Mouse (Mus musculus) neural tube, embryonic 13.5 days (tissue): ENCODE results near the gene Lnx1. TPM values are rescaled to one million over a fixed set of nuclear protein-coding genes. Genes with fewer than 3 reads are reported as not detected.
A peak's percentile ranks its signal among the peaks of the same experiment; 100 is the strongest.

Experiments
- ATAC-seq: fragments of 200-750 bp; cut with Nextera tagmentation; 2 replicates; pipeline ENCODE4 v1.8.0; 2017; ENCODE audit warnings: low read depth, mild to moderate bottlenecking, moderate TSS enrichment, moderate library complexity
- H3K27ac ChIP-seq: fragments of 300-500 bp; sonication (generic); replicated peaks from 2 replicates; pipeline ENCODE4 v1.5.1; 2015; ENCODE audit warnings: moderate library complexity, mild to moderate bottlenecking, inconsistent platforms
- H3K27me3 ChIP-seq: fragments of 300-500 bp; sonication (generic); 2 replicates; pipeline ENCODE4 v1.6.1; 2015; ENCODE audit warnings: mild to moderate bottlenecking, inconsistent platforms
- H3K36me3 ChIP-seq: fragments of 300-500 bp; sonication (generic); 2 replicates; pipeline ENCODE4 v1.6.1; 2015; ENCODE audit warnings: mild to moderate bottlenecking, inconsistent platforms
- H3K4me1 ChIP-seq: fragments of 300-500 bp; sonication (generic); replicated peaks from 2 replicates; pipeline ENCODE4 v1.6.1; 2015; ENCODE audit warnings: inconsistent platforms
- H3K4me2 ChIP-seq: fragments of 300-500 bp; sonication (generic); 2 replicates; pipeline ENCODE4 v1.6.1; 2015; ENCODE audit warnings: inconsistent platforms, mild to moderate bottlenecking, moderate library complexity
- H3K4me3 ChIP-seq: fragments of 300-500 bp; sonication (generic); 2 replicates; pipeline ENCODE4 v1.5.1; 2015; ENCODE audit warnings: mild to moderate bottlenecking, inconsistent platforms
- H3K9ac ChIP-seq: fragments of 300-500 bp; sonication (generic); 2 replicates; pipeline ENCODE4 v1.6.1; 2015; ENCODE audit warnings: moderate library complexity, mild to moderate bottlenecking, inconsistent platforms
- H3K9me3 ChIP-seq: fragments of 300-500 bp; sonication (generic); 2 replicates; pipeline ENCODE4 v1.6.1; 2016; ENCODE audit warnings: inconsistent platforms
- WGBS: fragments of 180-500 bp; shearing (Covaris S2); methylation state at CpG from one replicate; pipeline ENCODE4 v1.1.7; 2015; 5-methylcytosine and 5-hydroxymethylcytosine counted together
- polyA plus RNA-seq: library from polyadenylated mRNA; unstranded; fragments of >200 nt; fragmentation: Nextera tagmentation; extraction: Ambion mirVana; gene quantifications from 2 replicates; pipeline ENCODE4 v1.2.1, GENCODE M21; 2015

Lnx1 gene
- polyA plus RNA-seq = 3.0 and 3.2 TPM in 2 replicates

DNA sequence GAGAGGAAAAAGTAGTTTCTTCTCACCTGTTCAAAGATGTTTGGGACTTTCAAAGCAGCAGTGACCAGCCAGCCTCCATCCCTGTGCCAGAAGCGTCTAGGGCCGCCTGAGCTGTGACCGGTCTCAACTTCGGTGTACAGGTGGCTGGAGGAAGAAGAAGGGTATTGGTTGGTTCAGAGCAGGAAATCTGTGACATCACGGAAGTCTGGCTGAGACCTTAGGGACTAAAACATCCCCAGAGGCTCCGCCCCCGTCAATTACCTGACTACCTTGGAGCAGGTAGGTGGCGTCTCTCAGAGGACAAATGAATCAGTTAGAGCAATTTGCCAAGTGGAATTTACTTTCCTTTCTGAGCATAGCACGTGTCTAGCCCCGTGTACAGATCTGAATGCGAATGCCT lies at the start of gene Lnx1:
Gene Lnx1, minus strand, starts transcription at position 147 of the 400 bp plus-strand sequence.
- 56% methylated on average over 11 of the region's 11 CpGs for WGBS

DNA sequence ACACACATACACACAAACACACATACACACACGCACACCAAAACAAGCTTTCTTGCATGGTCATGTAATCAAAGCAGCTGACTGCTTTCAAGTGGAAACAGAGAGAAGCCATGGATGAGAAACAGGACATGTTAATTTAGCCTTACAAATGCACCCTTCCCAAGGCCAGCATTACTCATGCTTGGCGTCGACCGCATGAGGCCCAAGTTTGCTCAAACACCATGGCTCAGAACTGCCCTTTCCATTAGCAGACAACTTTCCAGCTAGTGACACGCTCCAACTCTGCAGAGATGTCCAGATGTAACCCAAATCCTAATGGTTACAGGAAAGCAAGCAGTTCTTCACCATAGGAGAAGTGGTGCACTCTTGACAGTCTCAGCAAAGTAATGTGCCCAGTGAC lies 47.8 kb upstream of the Lnx1 start:
- no peaks in the 10 kb centered on the region for H3K27me3 ChIP-seq
- 89% methylated on average over 5 of the region's 5 CpGs for WGBS
- no peak overlapping the region for H3K4me3 ChIP-seq
- H3K36me3 ChIP-seq = no peaks in the 10 kb centered on the region
- no peak overlapping the region for H3K9ac ChIP-seq
- H3K4me2 ChIP-seq = no peak overlapping the region
- no peak overlapping the region for H3K27ac ChIP-seq
- H3K9me3 ChIP-seq = no peaks in the 10 kb centered on the region
- no peaks in the 10 kb centered on the region for H3K4me1 ChIP-seq
- no peak for ATAC-seq

More for the DNA sequence above, at the start of gene Lnx1:
- Histone ChIP-seq H3K27me3 (no peaks in the 10 kb centered on the region; the same call in 1 of the 2 replicates), H3K4me3 (no peak within 1 kb of the TSS), H3K27ac (no peak within 1 kb of the TSS), H3K4me1 (peaks cover 20% of the 10 kb centered on the region), H3K9ac (no peak within 1 kb of the TSS), H3K4me2 (peak within 1 kb of the TSS; percentile 57), H3K9me3 (no peaks in the 10 kb centered on the region), H3K36me3 (no peaks in the 10 kb centered on the region)
- no peak for ATAC-seq

DNA sequence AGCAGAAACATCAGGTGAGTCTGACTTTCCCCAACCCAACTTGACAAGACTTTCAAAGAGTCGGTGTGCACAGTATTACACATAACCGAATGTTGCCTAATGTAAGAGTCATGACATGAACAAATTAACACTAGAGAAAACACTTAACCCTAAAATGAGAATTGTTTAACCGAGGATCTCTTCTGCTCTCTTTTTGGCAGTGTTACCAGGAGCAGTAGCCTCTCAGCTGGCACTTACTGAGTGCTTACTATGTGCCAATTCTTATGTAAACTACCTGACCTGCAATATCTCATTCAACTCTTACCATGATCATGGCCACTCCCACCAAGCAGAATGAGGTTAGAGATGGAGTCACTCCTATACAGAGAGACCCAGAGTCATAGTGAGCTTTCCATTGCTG lies 44.8 kb upstream of the Lnx1 start:
- Histone ChIP-seq H3K27me3 (no peaks in the 10 kb centered on the region), H3K9ac (no peak overlapping the region), H3K36me3 (no peaks in the 10 kb centered on the region), H3K9me3 (no peaks in the 10 kb centered on the region), H3K4me1 (no peaks in the 10 kb centered on the region), H3K4me2 (no peak overlapping the region), H3K4me3 (no peak overlapping the region), H3K27ac (no peak overlapping the region)
- no peak for ATAC-seq
- WGBS = 93% methylated on average over 3 of the region's 3 CpGs

DNA sequence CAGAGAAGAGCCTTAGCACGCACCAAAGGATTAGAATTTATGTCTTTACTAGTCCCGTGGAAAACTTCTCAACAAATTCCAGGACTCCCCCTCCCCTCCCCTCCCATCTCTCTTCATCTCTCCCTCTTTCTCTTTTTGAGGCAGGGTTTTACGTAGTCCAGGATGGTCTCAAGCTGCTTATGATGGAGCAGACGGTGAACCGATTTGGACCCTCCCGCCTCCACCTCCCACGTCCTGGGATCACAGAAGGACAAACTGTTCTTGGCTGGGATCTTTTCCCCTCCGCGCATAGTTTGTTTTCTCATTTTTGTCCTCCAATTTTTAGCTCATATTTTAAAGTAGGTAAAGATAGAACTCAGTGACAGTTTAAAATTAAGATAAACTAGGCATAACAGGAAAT lies 38.2 kb upstream of the Lnx1 start:
- Histone ChIP-seq H3K4me1 (no peaks in the 10 kb centered on the region), H3K9me3 (no peaks in the 10 kb centered on the region), H3K27ac (no peak overlapping the region), H3K36me3 (no peaks in the 10 kb centered on the region), H3K9ac (no peak overlapping the region), H3K4me2 (no peak overlapping the region), H3K4me3 (no peak overlapping the region), H3K27me3 (no peaks in the 10 kb centered on the region)
- no peak for ATAC-seq
- WGBS = 89% methylated on average over 9 of the region's 9 CpGs

DNA sequence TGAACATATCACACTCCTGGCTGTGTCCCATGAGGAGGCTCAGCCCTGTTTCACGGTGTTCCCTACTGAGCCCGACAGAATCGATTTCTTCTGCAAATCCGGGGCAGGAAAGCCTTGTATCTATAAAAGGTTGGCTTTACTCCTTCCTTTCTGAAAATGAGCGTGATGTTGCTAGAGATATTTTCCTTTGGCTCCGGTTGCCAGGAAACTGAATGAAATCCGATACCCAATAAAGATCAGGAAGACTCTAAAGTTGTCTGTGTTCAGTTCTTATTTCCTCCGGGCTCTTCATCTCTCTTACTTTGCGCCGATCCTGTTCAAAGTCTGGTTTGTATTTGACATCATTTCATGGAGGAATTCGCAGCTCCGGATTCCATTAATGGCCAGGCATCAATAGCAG lies 36.7 kb upstream of the Lnx1 start:
- no peak overlapping the region for H3K4me2 ChIP-seq
- no peak for ATAC-seq
- H3K27me3 ChIP-seq = no peaks in the 10 kb centered on the region
- H3K4me1 ChIP-seq = no peaks in the 10 kb centered on the region
- H3K27ac ChIP-seq = no peak overlapping the region
- 73% methylated on average over 12 of the region's 12 CpGs for WGBS
- no peak overlapping the region for H3K9ac ChIP-seq
- no peaks in the 10 kb centered on the region for H3K36me3 ChIP-seq
- no peak overlapping the region for H3K4me3 ChIP-seq
- H3K9me3 ChIP-seq = no peaks in the 10 kb centered on the region

DNA sequence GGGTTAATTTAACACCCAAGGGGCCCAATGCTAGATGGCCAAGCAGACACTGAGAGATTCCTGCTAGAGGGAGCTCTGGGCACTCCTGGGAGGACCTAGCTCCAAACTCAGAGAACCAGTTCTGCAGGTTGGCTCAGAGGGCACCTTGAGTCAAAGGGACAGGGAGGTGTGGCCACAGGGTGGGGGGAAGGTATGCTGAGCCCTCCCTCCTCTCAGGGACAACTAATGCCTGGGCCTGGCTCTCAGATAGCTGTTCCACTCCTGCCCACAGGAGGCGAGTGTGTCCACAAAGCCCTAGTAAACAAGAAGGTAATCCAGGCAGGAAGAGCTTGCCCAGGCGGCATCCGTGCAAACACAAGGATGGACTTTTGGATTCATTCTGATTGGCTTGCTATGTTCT lies 35.6 kb upstream of the Lnx1 start:
- H3K9ac ChIP-seq = no peak overlapping the region
- no peak overlapping the region for H3K4me2 ChIP-seq
- H3K4me1 ChIP-seq = no peaks in the 10 kb centered on the region
- H3K27me3 ChIP-seq = no peaks in the 10 kb centered on the region
- H3K27ac ChIP-seq = no peak overlapping the region
- 73% methylated on average over 3 of the region's 3 CpGs for WGBS
- no peak for ATAC-seq
- H3K4me3 ChIP-seq = no peak overlapping the region
- H3K36me3 ChIP-seq = no peaks in the 10 kb centered on the region
- no peaks in the 10 kb centered on the region for H3K9me3 ChIP-seq

DNA sequence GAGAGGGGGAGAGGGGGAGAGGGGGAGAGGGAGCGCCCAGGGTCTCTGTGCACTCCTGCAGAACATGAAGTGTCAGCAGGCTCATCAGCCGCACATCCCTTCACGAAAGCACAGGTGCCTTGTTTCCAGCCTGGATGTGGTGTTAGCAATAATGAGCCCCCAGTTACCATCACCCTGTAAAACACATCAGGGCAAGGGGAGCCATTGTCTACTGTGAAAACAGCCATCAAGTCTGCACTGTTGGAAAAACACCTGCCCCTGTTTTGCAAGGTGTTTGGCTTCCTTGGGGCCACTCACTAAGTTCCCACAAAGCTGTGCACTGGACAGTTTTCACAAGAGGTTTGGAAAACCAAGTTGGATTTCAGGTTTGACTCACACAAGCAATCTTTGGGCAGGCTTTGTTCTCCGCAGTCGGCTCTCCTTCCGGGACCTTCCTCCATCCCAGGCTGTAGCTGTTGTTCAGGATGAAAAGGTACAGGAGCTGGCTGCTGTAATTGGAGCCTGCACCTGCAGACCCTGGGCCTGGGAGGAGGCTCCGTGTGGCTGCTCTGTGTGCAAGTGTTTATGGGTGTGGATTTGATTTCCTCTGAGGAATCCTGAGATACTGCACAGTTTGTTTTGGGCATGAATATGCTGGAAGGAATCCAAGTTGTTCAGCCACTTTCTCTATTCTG lies 31.3 kb upstream of the Lnx1 start:
- H3K4me1 ChIP-seq = peaks cover 2% of the 10 kb centered on the region; the same call in 1 of the 2 replicates
- H3K36me3 ChIP-seq = no peaks in the 10 kb centered on the region
- no peak overlapping the region for H3K4me2 ChIP-seq
- no peak for ATAC-seq
- no peaks in the 10 kb centered on the region for H3K9me3 ChIP-seq
- 0 out of 2 replicates have a peak, but pooled peaks cover 4% of the 10 kb centered on the region for H3K27me3 ChIP-seq
- no peak overlapping the region for H3K27ac ChIP-seq
- H3K4me3 ChIP-seq = no peak overlapping the region
- no peak overlapping the region for H3K9ac ChIP-seq
- 45% methylated on average over 7 of the region's 7 CpGs for WGBS

DNA sequence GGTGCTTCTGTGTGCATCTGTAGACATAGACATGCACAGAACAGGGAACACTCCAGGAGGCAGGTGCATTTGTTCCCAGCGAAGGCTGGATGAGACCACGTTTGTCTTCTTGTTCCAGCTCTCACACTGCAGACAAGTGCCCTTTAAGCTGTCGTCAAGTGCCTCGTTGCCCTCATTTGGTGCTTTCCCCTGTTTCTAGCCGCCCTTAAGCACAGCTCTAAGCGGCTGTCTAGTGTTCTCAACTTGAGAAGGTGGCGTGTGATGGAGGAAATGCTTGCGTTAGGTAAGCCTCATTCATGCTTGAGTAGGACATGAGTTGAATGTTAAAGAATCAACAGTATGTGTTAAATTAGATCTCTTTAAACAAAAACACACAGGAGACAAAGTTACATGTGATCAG lies 29.9 kb upstream of the Lnx1 start:
- Histone ChIP-seq H3K9me3 (no peaks in the 10 kb centered on the region), H3K36me3 (no peaks in the 10 kb centered on the region), H3K4me1 (peaks cover 6% of the 10 kb centered on the region; the same call in 1 of the 2 replicates), H3K9ac (no peak overlapping the region), H3K4me2 (no peak overlapping the region), H3K27ac (no peak overlapping the region), H3K27me3 (0 out of 2 replicates have a peak, but pooled peaks cover 4% of the 10 kb centered on the region), H3K4me3 (no peak overlapping the region)
- 69% methylated on average over 8 of the region's 8 CpGs for WGBS
- no peak for ATAC-seq

DNA sequence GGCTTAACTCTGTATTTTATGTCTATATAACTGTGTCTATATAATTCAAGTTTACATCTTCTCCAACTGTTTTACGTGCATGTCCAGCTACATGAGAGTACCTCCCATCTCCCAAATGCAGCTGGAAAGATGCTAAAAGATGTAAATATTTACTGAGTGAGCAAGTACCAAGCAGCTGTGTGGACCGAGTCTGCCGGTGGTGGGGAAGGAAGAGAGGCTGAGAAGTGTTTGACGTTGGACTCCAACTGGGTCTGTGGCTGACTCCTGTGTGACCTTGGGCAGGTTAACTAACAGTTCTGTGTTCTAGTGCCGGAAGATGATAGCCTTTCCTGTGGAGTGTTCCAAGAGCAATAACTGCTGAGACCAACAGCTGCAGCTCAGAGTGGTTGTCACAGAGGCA lies 27.9 kb upstream of the Lnx1 start:
- H3K4me3 ChIP-seq = no peak overlapping the region
- 81% methylated on average over 5 of the region's 5 CpGs for WGBS
- H3K4me1 ChIP-seq = peaks cover 6% of the 10 kb centered on the region; the same call in 1 of the 2 replicates
- no peak overlapping the region for H3K4me2 ChIP-seq
- no peaks in the 10 kb centered on the region for H3K9me3 ChIP-seq
- no peak overlapping the region for H3K27ac ChIP-seq
- no peak overlapping the region for H3K9ac ChIP-seq
- 0 out of 2 replicates have a peak, but pooled peaks cover 4% of the 10 kb centered on the region for H3K27me3 ChIP-seq
- ATAC-seq = no peak
- H3K36me3 ChIP-seq = no peaks in the 10 kb centered on the region

DNA sequence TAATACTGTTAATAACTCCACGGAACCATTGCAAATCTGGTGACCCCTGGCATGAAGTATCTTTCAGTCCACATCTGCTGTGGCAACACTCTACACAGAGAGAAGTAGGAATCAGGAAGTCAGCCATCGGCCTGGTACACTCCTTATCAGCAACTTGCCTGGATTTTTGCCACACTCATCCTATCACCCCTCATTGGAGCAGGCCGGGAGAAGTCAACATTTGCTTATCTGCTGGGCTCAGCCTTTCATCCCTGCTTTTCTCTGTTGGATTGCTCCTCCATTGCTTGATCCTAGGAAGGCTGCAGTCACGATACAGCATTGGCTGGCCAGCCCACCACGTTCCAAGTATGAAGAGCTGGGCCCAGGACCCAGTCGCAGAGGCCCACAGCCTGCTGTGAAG lies 26.9 kb upstream of the Lnx1 start:
- H3K27me3 ChIP-seq = 0 out of 2 replicates have a peak, but pooled peaks cover 4% of the 10 kb centered on the region
- H3K9ac ChIP-seq = no peak overlapping the region
- H3K4me1 ChIP-seq = peaks cover 6% of the 10 kb centered on the region; the same call in 1 of the 2 replicates
- no peak for ATAC-seq
- 81% methylated on average over 6 of the region's 6 CpGs for WGBS
- no peak overlapping the region for H3K27ac ChIP-seq
- H3K9me3 ChIP-seq = peaks cover 3% of the 10 kb centered on the region; the same call in 1 of the 2 replicates
- no peaks in the 10 kb centered on the region for H3K36me3 ChIP-seq
- no peak overlapping the region for H3K4me3 ChIP-seq
- no peak overlapping the region for H3K4me2 ChIP-seq

DNA sequence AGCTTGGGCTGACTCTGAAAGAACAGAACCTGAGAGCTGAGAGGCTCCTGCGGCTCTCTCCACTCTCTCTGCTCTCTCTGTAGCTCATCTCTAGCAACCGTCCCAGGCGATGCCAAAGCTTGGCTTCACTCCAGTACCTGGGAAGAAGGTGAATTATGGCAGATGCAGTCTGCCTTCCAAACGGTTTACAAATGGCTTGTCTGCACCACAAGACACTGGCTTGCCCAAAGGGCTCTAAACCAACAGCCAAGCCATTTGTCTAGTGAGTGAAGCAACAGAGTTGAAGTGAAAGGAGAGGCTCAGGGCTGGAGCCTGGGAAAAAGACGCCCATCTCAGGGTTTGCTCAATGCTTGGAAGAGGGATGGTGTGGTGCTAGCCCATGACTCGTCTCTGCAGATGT lies 25.5 kb upstream of the Lnx1 start:
- Histone ChIP-seq H3K4me2 (no peak overlapping the region), H3K9me3 (peaks cover 6% of the 10 kb centered on the region; the same call in 1 of the 2 replicates), H3K36me3 (no peaks in the 10 kb centered on the region), H3K9ac (no peak overlapping the region), H3K4me1 (peaks cover 6% of the 10 kb centered on the region; the same call in 1 of the 2 replicates), H3K4me3 (no peak overlapping the region), H3K27ac (no peak overlapping the region), H3K27me3 (0 out of 2 replicates have a peak, but pooled peaks cover 4% of the 10 kb centered on the region)
- no peak; the same call in 1 of the 2 replicates for ATAC-seq
- WGBS = 54% methylated on average over 6 of the region's 6 CpGs

DNA sequence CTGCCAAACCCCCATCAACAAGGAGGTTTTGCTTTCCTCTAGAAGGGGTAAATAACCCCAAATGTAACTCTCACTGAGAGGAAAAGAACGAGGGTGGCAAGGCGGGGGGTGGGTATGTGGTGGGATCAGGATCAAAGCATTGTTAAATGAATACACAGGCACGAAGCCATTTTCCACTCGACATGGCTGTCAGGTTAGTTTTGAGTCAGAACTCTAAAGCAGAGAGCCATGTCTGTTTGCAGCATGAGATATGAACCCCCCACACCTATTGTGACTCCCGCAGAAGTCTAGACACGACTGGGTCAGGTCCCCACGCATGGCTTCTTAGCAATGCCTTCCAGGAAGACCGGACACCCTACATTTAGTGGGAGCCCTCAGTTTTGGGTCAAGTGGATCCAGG lies 24.6 kb upstream of the Lnx1 start:
- H3K4me3 ChIP-seq = no peak overlapping the region
- 76% methylated on average over 8 of the region's 8 CpGs for WGBS

More for the DNA sequence above, 24.6 kb upstream of the Lnx1 start:
- H3K27ac ChIP-seq = no peak overlapping the region
- H3K27me3 ChIP-seq = 0 out of 2 replicates have a peak, but pooled peaks cover under 1% of the 10 kb centered on the region
- peaks cover 6% of the 10 kb centered on the region; the same call in 1 of the 2 replicates for H3K9me3 ChIP-seq
- peaks cover 6% of the 10 kb centered on the region; the same call in 1 of the 2 replicates for H3K4me1 ChIP-seq
- ATAC-seq = no peak
- no peak overlapping the region for H3K4me2 ChIP-seq
- no peaks in the 10 kb centered on the region for H3K36me3 ChIP-seq
- H3K9ac ChIP-seq = no peak overlapping the region
